Mouse (Mus musculus) myocyte (in vitro differentiated cells): Measurements from ENCODE around the gene Rph3al. TPM values are rescaled to one million over a fixed set of nuclear protein-coding genes. Genes with fewer than 3 reads are reported as not detected.

Source experiments
- H3K27me3 ChIP-seq: one replicate; pipeline ENCODE4 v1.6.1; 2011; ENCODE audit not compliant: control insufficient read depth, insufficient read depth, insufficient read length
- H3K36me3 ChIP-seq: one replicate; pipeline ENCODE4 v1.6.1; 2011; ENCODE audit not compliant: control insufficient read depth, insufficient read depth
- H3K4me2 ChIP-seq: one replicate; pipeline ENCODE4 v1.6.1; 2011; ENCODE audit warnings: low read depth, control low read depth
- H3K4me3 ChIP-seq: one replicate; pipeline ENCODE4 v1.5.1; 2011; ENCODE audit warnings: mild to moderate bottlenecking, control low read depth, moderate library complexity
- H3K79me2 ChIP-seq: one replicate; pipeline ENCODE4 v1.6.1; 2011; ENCODE audit not compliant: control insufficient read depth, insufficient read depth
- H3ac ChIP-seq: one replicate; pipeline ENCODE4 v1.6.1; 2011; ENCODE audit not compliant: control insufficient read depth, insufficient read length
- CEBPB ChIP-seq: IDR thresholded peaks from 2 replicates; pipeline ENCODE4 v1.6.1; 2011; ENCODE audit warnings: mild to moderate bottlenecking, moderate library complexity; ENCODE audit not compliant: poor library complexity, insufficient read depth, severe bottlenecking
- E2F4 ChIP-seq: IDR thresholded peaks from one replicate; pipeline ENCODE4 v1.6.1; 2011; ENCODE audit warnings: mild to moderate bottlenecking, control low read depth, moderate library complexity; ENCODE audit not compliant: insufficient read depth
- MAX ChIP-seq: IDR thresholded peaks from one replicate; pipeline ENCODE4 v1.6.1; 2011; ENCODE audit warnings: low read depth, mild to moderate bottlenecking, control low read depth
- MYOD1 ChIP-seq, 3 experiments: IDR thresholded peaks; one replicate each; pipeline ENCODE4 v1.6.1; 2011; ENCODE audit warnings: control low read depth in 2 of 3, low read depth in 2 of 3, mild to moderate bottlenecking in 2 of 3, moderate library complexity in 1 of 3; ENCODE audit not compliant: insufficient read length in 2 of 3, control insufficient read depth in 1 of 3
- MYOG ChIP-seq, 3 experiments: IDR thresholded peaks; one replicate each; pipeline ENCODE4 v1.6.1; 2011; ENCODE audit warnings: control low read depth in 2 of 3, low read depth in 2 of 3, mild to moderate bottlenecking in 2 of 3; ENCODE audit not compliant: insufficient read length in 2 of 3, control insufficient read depth in 1 of 3, insufficient read depth in 1 of 3
- POLR2A ChIP-seq: IDR thresholded peaks from one replicate; pipeline ENCODE4 v1.6.1; 2011; ENCODE audit warnings: low read depth, mild to moderate bottlenecking, control low read depth, moderate library complexity; ENCODE audit not compliant: insufficient read length
- POLR2AphosphoS2 ChIP-seq: IDR thresholded peaks from one replicate; pipeline ENCODE4 v1.6.1; 2011; ENCODE audit warnings: low read depth, control low read depth; ENCODE audit not compliant: insufficient read length
- REST ChIP-seq: IDR thresholded peaks from one replicate; pipeline ENCODE4 v1.6.1; 2011; ENCODE audit warnings: mild to moderate bottlenecking, control low read depth, moderate library complexity; ENCODE audit not compliant: insufficient read depth, insufficient read length
- SRF ChIP-seq: IDR thresholded peaks from one replicate; pipeline ENCODE4 v1.6.1; 2011; ENCODE audit warnings: low read depth; ENCODE audit not compliant: control insufficient read depth, insufficient read length
- TCF12 ChIP-seq: IDR thresholded peaks from one replicate; pipeline ENCODE4 v1.6.1; 2011; ENCODE audit warnings: mild to moderate bottlenecking, control low read depth; ENCODE audit not compliant: poor library complexity, insufficient read depth, severe bottlenecking
- TCF3 ChIP-seq: IDR thresholded peaks from one replicate; pipeline ENCODE4 v1.6.1; 2011; ENCODE audit warnings: low read depth, control low read depth; ENCODE audit not compliant: insufficient read length
- USF1 ChIP-seq: IDR thresholded peaks from one replicate; pipeline ENCODE4 v1.6.1; 2011; ENCODE audit warnings: low read depth, mild to moderate bottlenecking, control low read depth, moderate library complexity
- polyA plus RNA-seq: library from polyadenylated mRNA; unstranded; fragments of >200 nt; fragmentation: generic; extraction: Trizol; gene quantifications from one replicate; pipeline ENCODE4 v1.2.1, GENCODE M21; 2012; ENCODE audit warnings: missing spikeins

Gene Rph3al
- polyA plus RNA-seq, 1 experiment, result 0.05 TPM

- no peaks in the 10 kb centered on the region for H3K79me2 ChIP-seq
- no peak overlapping the region for H3K4me2 ChIP-seq
- H3ac ChIP-seq, result no peak overlapping the region
- no peak overlapping the region for H3K4me3 ChIP-seq
- no peaks in the 10 kb centered on the region for H3K36me3 ChIP-seq
- H3K27me3 ChIP-seq, result peaks cover 21% of the 10 kb centered on the region
- TF ChIP-seq MYOG (IDR thresholded peaks at IDR 0.05; ENCODE audit: control insufficient read depth in 1 of 3, insufficient read depth in 1 of 3, insufficient read length in 2 of 3, low read depth in 2 of 3) (no peak), REST (no peak), MYOD1 (IDR thresholded peaks at IDR 0.05; ENCODE audit: control insufficient read depth in 1 of 3, insufficient read length in 2 of 3, low read depth in 2 of 3) (no peak), POLR2AphosphoS2 (no peak), E2F4 (no peak), SRF (no peak), TCF12 (no peak), TCF3 (no peak), MAX (no peak), POLR2A (no peak), USF1 (no peak), CEBPB (no peak)
Observed at GRCm38 (mm10) chr11:75978051-75978450, 39.8 kb upstream of the Rph3al start.

DNA sequence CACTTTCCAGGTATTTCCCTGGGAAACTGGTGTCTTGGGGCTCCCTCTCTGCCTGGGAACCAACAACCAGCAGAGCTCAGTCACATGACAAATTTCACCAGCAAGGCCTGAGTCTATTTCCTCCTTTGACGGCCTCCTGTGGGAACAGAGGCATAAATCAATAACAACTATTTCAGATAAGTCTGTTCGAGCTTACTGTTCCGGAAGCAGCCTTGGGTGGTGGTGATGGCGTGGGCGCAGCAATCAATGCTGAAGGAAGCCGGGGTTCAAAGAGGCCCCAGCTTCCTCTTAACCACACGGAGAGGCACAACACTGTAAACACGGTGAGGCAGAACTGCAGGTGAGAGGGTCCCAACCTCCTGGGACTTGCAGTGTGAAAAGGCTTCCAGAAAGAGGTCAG lies 38.5 kb upstream of the Rph3al start:
- H3K36me3 ChIP-seq, result no peaks in the 10 kb centered on the region
- TF ChIP-seq TCF3, result no peak
- TF ChIP-seq SRF, result no peak
- TF ChIP-seq CEBPB, result no peak
- TF ChIP-seq POLR2A, result no peak
- TF ChIP-seq USF1, result no peak
- TF ChIP-seq REST, result no peak
- TF ChIP-seq MYOD1 (IDR thresholded peaks at IDR 0.05; ENCODE audit: control insufficient read depth in 1 of 3, insufficient read length in 2 of 3, low read depth in 2 of 3), result no peak
- TF ChIP-seq MAX, result no peak
- TF ChIP-seq E2F4, result no peak
- TF ChIP-seq MYOG (IDR thresholded peaks at IDR 0.05; ENCODE audit: control insufficient read depth in 1 of 3, insufficient read depth in 1 of 3, insufficient read length in 2 of 3, low read depth in 2 of 3), result no peak
- TF ChIP-seq POLR2AphosphoS2, result no peak
- no peak for TF ChIP-seq TCF12

DNA sequence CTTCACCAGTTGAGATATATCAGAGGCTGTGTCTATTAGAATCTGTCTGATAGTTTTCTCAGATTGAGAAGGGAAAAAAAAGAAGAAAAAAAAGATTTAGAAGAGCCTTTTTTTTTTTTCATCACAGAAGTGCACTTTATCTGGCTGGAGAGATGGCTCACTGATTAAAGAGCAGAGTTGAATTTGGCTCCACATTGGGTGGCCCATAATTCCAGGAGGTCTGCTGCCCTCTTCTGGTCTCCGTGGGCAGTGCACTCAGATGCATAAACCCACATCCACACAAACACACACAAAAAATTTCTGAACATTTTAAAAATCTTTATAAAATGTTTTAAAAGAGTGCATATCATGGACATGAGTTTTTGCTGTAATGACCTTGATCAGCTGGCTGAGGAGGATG lies 35.8 kb upstream of the Rph3al start:
- Histone ChIP-seq H3K27me3 (peaks cover 13% of the 10 kb centered on the region), H3K4me3 (no peak overlapping the region), H3K79me2 (no peaks in the 10 kb centered on the region), H3K4me2 (no peak overlapping the region), H3K36me3 (no peaks in the 10 kb centered on the region), H3ac (no peak overlapping the region)
- TF ChIP-seq E2F4 (no peak), POLR2AphosphoS2 (no peak), TCF3 (no peak), MYOG (IDR thresholded peaks at IDR 0.05; ENCODE audit: control insufficient read depth in 1 of 3, insufficient read depth in 1 of 3, insufficient read length in 2 of 3, low read depth in 2 of 3) (no peak), SRF (no peak), REST (no peak), MYOD1 (IDR thresholded peaks at IDR 0.05; ENCODE audit: control insufficient read depth in 1 of 3, insufficient read length in 2 of 3, low read depth in 2 of 3) (no peak), TCF12 (no peak), POLR2A (no peak), USF1 (no peak), MAX (no peak), CEBPB (no peak)

More for the DNA sequence above, 38.5 kb upstream of the Rph3al start:
- H3K4me3 ChIP-seq, result no peak overlapping the region
- no peak overlapping the region for H3ac ChIP-seq
- no peaks in the 10 kb centered on the region for H3K79me2 ChIP-seq
- H3K27me3 ChIP-seq, result peaks cover 21% of the 10 kb centered on the region
- H3K4me2 ChIP-seq, result no peak overlapping the region

DNA sequence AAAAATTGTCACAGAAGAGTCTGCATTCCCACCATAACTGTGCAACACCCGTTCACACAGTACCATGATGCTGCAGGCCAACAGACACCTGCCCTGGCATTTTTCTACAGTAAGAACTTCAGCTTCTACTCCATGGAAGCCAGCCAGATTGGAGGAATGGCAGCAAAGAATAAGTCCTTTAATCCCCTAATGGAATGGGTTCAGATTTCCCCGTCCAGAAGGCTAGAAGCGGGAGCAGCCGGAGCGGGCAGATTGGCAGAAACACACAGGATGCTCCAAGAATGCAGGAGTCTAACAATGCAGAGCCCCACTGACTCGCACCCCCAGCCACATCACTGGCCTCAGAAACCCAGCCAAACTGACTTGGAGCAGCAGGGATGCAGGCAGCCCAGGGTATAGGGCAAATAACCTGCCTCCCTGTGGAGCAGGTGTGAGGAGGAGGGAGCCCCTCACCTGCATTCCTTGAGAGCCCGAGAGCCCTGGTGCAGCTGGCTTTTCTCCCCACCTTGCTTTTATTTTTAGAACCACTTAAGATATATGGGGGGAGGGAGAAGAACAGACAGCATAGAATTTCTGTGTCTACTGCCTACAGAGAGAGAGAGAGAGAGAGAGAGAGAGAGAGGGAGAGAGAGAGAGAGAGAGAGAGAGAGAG lies 34.8 kb upstream of the Rph3al start:
- H3K36me3 ChIP-seq, result no peaks in the 10 kb centered on the region
- H3K27me3 ChIP-seq, result peaks cover 17% of the 10 kb centered on the region
- no peak overlapping the region for H3K4me2 ChIP-seq
- H3K4me3 ChIP-seq, result no peak overlapping the region
- H3ac ChIP-seq, result no peak overlapping the region
- no peaks in the 10 kb centered on the region for H3K79me2 ChIP-seq
- no peak for TF ChIP-seq E2F4
- TF ChIP-seq SRF, result no peak
- TF ChIP-seq POLR2A, result no peak
- no peak for TF ChIP-seq MYOD1 (IDR thresholded peaks at IDR 0.05; ENCODE audit: control insufficient read depth in 1 of 3, insufficient read length in 2 of 3, low read depth in 2 of 3)
- TF ChIP-seq REST, result no peak

GRCm38 (mm10) chr11:75972188-75972587 lies 34.0 kb upstream of the Rph3al start:
- no peaks in the 10 kb centered on the region for H3K79me2 ChIP-seq
- H3K36me3 ChIP-seq, result no peaks in the 10 kb centered on the region
- H3K4me3 ChIP-seq, result no peak overlapping the region
- peaks cover 17% of the 10 kb centered on the region for H3K27me3 ChIP-seq
- no peak overlapping the region for H3K4me2 ChIP-seq
- no peak overlapping the region for H3ac ChIP-seq
- TF ChIP-seq E2F4, result no peak
- no peak for TF ChIP-seq TCF12
- no peak for TF ChIP-seq POLR2A
- TF ChIP-seq SRF, result no peak
- TF ChIP-seq USF1, result no peak
- TF ChIP-seq MAX, result no peak
- no peak for TF ChIP-seq TCF3
- no peak for TF ChIP-seq MYOD1 (IDR thresholded peaks at IDR 0.05; ENCODE audit: control insufficient read depth in 1 of 3, insufficient read length in 2 of 3, low read depth in 2 of 3)
- no peak for TF ChIP-seq REST
- no peak for TF ChIP-seq MYOG (IDR thresholded peaks at IDR 0.05; ENCODE audit: control insufficient read depth in 1 of 3, insufficient read depth in 1 of 3, insufficient read length in 2 of 3, low read depth in 2 of 3)
- TF ChIP-seq CEBPB, result no peak
- no peak for TF ChIP-seq POLR2AphosphoS2
